Mouse (Mus musculus) liver, adult 2 months (tissue): ENCODE data around the gene Clgn.

Experiments
- CTCF ChIP-seq: fragments of 200-500 bp; IDR thresholded peaks from 2 replicates; pipeline ENCODE4 v1.5.1; 2011; ENCODE audit warnings: low read depth, low read length, control low read depth
- POLR2A ChIP-seq: fragments of 200-500 bp; IDR thresholded peaks from 2 replicates; pipeline ENCODE4 v1.6.1; 2011; ENCODE audit warnings: low read length, control low read depth; ENCODE audit not compliant: insufficient read depth; ENCODE audit errors: extremely low read depth

DNA sequence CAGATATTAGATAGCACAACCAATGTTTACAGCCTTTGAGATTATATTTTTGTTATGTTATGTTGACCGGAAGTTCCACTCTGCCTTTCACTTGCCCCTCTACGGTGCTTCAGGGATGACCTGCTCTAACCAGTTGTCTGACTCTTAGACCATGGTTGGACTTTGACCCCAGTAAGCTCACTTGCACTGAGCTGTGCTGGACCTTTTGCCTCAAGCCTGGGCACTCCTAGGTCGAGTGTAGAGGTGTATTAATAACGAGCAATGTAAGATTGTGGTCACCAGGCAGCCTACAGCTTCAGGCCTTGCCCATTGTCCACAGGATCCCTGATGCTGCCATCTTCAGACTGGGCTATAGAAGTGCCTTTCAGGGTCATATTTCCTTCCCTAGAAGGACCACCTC is 8.1 kb downstream of the Clgn start:
- TF ChIP-seq CTCF, result no peak
- TF ChIP-seq POLR2A, result no peak
